Mouse (Mus musculus) layer of hippocampus, postnatal 14 days (tissue): Measurements from ENCODE around the gene Sstr5. TPM values are rescaled to one million over a fixed set of nuclear protein-coding genes. Genes with fewer than 3 reads are reported as not detected.

Experiments
- DNase-seq, 2 experiments: peaks; one replicate each; pipeline ENCODE4 v3.0.0; 2021 to 2022; ENCODE audit warnings: low spot score in 2 of 2, mixed read lengths in 1 of 2
- long read RNA-seq, 2 experiments: library from polyadenylated mRNA; stranded (forward); transcript quantifications; one replicate each; pipeline ENCODE4 v2.0.0; 2021
- total RNA-seq, 2 experiments: library from RNA; stranded (reverse); gene quantifications; 2 replicates each; pipeline ENCODE4 v1.2.3; 2021

Gene Sstr5
- total RNA-seq = under 1 TPM; 0.14 to 0.16 TPM
- long read RNA-seq, experiment 1 = 0 reads
- long read RNA-seq, experiment 2, partial matches to known transcripts = 0 of 1 reads
- long read RNA-seq, experiment 2, other reads (novel, unspliced or antisense) = 0 of 1 reads

- DNase-seq = no peak
Measured at GRCm38 (mm10) chr17:25497013-25497412, at the start of gene Sstr5. Sstr5 (minus strand) TSS chr17:25497288.

- no peak for DNase-seq
Measured at GRCm38 (mm10) chr17:25541768-25542167, 44.7 kb upstream of the Sstr5 start.

- DNase-seq = no peak
Measured at GRCm38 (mm10) chr17:25540731-25541130, 43.6 kb upstream of the Sstr5 start.

- DNase-seq = no peak
Measured at GRCm38 (mm10) chr17:25538945-25539875, 42.1 kb upstream of the Sstr5 start.

- no peak for DNase-seq
Measured at GRCm38 (mm10) chr17:25530357-25531022, 33.4 kb upstream of the Sstr5 start.

GRCm38 (mm10) chr17:25522080-25522479, 25.0 kb upstream of the Sstr5 start:
- DNase-seq = no peak

GRCm38 (mm10) chr17:25520492-25520891, 23.4 kb upstream of the Sstr5 start:
- DNase-seq = peak in 1 of 2 experiments; percentile 40

GRCm38 (mm10) chr17:25519511-25519910, 22.4 kb upstream of the Sstr5 start:
- peak; percentile 34 to 60 for DNase-seq

GRCm38 (mm10) chr17:25518144-25518543, 21.1 kb upstream of the Sstr5 start:
- peak; percentile 37 to 62 for DNase-seq

GRCm38 (mm10) chr17:25516315-25516714, 19.2 kb upstream of the Sstr5 start:
- no peak for DNase-seq

GRCm38 (mm10) chr17:25514055-25514454, 17.0 kb upstream of the Sstr5 start:
- DNase-seq = no peak

- no peak for DNase-seq
Measured at GRCm38 (mm10) chr17:25511876-25512275, 14.8 kb upstream of the Sstr5 start.

GRCm38 (mm10) chr17:25510074-25510830, 13.2 kb upstream of the Sstr5 start:
- DNase-seq = no peak

- DNase-seq = peak; percentile 82 to 87
Measured at GRCm38 (mm10) chr17:25508860-25509577, 11.9 kb upstream of the Sstr5 start.

- DNase-seq = peak; percentile 66 to 69
Measured at GRCm38 (mm10) chr17:25507799-25508198, 10.7 kb upstream of the Sstr5 start.

- DNase-seq = no peak
Measured at GRCm38 (mm10) chr17:25502599-25502998, 5.5 kb upstream of the Sstr5 start.

GRCm38 (mm10) chr17:25482092-25482491, 15.0 kb downstream of the Sstr5 start:
- no peak for DNase-seq

GRCm38 (mm10) chr17:25480820-25481219, 16.3 kb downstream of the Sstr5 start:
- no peak for DNase-seq

GRCm38 (mm10) chr17:25480152-25480551, 16.9 kb downstream of the Sstr5 start:
- DNase-seq = no peak

GRCm38 (mm10) chr17:25475946-25476744, 20.9 kb downstream of the Sstr5 start:
- DNase-seq = peak; percentile 73 to 82
